Mouse (Mus musculus) lung, postnatal 0 days (tissue): ENCODE results near the gene Ggt1.

Experiments used
- CTCF ChIP-seq: IDR thresholded peaks from 2 replicates; pipeline ENCODE4 v1.5.1; 2016; ENCODE audit warnings: antibody characterized with exemption, mild to moderate bottlenecking
- EP300 ChIP-seq: IDR thresholded peaks from 2 replicates; pipeline ENCODE4 v1.6.1; 2016; ENCODE audit warnings: antibody characterized with exemption, mild to moderate bottlenecking, control low read depth

DNA sequence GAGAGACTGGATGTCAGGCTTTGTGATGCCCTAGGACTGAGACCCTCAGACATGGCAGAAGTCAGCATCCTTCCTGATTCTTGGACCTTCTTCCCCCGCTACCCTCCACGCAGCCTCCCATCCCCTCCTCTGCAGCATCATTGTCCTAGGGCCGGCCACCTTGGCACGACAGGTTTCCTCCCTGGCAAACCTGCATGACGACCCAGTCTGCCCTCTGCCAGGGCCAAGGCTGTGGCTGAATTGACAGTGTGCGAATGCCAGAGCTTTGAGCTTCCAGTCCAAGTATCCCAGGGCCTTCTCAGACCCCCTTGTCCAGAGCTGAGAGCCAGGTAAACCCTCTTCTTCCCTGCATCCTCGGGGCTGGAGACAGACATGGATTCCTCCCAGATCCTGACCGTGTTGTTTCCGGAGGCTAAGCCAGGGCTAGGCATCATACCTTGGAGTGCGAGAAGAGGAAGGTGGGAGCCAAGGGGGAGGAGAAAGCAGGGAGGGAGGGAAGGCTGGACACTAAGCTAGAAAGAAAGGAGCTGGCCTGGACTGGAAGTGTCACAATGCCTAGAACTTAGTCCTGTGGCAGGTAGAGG lies at the start of gene Ggt1:
- TF ChIP-seq CTCF (no peak), EP300 (no peak)
